Mouse (Mus musculus) embryonic stem cell, embryonic (primary cell): ENCODE data around the gene 9130023H24Rik.

ENCODE experiments used
- CTCF ChIA-PET, 4 experiments: fragments of 300-600 bp in 2 of 4; fragments of 350-600 bp in 2 of 4; sonication (Branson Sonifier 250); formaldehyde crosslinking; loops; one replicate each; lab custom pipeline; 2022; ENCODE audit warnings: inconsistent platforms in 2 of 4; lab: Charles Lee
- POLR2A ChIA-PET, 4 experiments: fragments of 300-600 bp in 2 of 4; fragments of 350-600 bp in 2 of 4; sonication (Branson Sonifier 250); formaldehyde crosslinking; loops; one replicate each; lab custom pipeline; 2022; ENCODE audit warnings: antibody characterized with exemption in 4 of 4, inconsistent platforms in 1 of 4; lab: Charles Lee

Gene 9130023H24Rik

DNA sequence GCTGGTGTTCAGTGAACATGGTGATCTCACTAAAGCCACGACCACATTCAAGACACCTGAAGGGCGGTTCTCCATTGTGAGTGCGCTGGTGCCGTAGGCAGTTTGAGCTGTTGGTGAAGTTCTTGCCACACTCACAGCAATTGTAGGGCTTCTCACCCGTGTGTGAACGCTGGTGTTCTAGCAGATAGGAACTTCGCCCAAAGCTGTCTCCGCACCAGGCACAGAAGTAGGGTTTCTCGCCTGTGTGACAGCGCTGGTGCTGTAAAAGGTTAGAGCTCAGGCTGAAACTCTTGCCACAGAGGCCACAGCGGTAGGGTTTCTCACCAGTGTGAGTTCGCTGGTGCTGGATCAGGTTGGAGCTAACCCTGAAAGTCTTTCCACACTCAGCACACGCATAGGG lies 1.4 kb downstream of the 9130023H24Rik start:
- POLR2A ChIA-PET = interaction anchor here in 3 of 4 experiments (0.6 to 2.9 kb wide), 14 partner anchors 16 to 494 kb away, joined by 3 to 17 read pairs (median 3); partner anchors contain the start of genes Bag3 (in 1 of the 3), Fus (in 1 of the 3), Pycard (in 1 of the 3) and Tial1 (in 1 of the 3)
- CTCF ChIA-PET = interaction anchor here (0.6 to 2.5 kb wide), 14 partner anchors 9 to 850 kb away, joined by 3 to 15 read pairs (median 4); no protein-coding TSS in a partner anchor

DNA sequence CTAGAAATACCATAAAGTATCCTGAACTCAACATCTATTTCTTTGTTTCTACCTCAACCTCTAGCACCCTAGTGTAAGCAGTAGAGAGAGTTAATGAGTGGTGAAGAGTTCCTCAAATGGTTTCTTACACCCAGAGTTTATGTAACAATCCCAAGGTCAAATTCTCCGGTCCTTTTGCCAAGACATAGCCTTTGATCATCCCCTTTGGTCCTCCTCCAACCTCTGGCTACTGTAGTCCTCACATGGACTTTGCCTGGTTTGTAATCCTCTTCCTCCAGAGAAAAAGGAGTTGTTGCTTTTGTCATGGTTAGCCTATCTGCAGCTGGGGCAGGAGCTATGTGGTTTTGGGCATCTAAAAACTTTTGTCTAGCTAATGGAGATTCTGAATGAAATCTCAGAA lies 2.4 kb downstream of the 9130023H24Rik start:
- ChIA-PET CTCF (no interaction called here), POLR2A (no interaction called here)

DNA sequence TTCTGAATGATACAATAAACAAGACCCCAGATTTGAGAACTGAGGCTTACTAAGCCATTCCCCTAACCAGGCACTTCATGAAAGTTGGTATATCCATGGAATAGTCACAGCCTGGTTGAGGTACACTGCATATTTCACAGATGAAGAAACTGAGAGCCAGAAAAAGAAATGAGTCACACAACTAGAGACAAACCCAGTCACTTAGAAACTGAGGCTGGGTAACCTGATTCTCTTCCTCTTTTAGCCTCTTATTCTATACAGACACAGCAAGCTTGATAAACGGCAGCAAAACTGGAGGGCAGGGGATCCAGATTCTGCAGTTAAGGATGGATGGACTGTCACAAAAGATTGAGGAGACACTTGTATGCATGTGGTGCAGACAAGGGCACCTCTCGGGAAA lies 3.0 kb downstream of the 9130023H24Rik start:
- ChIA-PET POLR2A (no interaction called here), CTCF (no interaction called here)

GRCm38 (mm10) chr7:128231741-128232140 lies 6.1 kb downstream of the 9130023H24Rik start:
- ChIA-PET POLR2A (interaction anchor here in 3 of 4 experiments (0.7 to 2.0 kb wide), 14 partner anchors 9 to 312 kb away, joined by 3 to 8 read pairs (median 3); partner anchors contain the start of genes Fus (in 2 of the 3), Tial1 (in 2 of the 3) and Pycard (in 1 of the 3)), CTCF (interaction anchor here in 3 of 4 experiments (0.6 to 1.4 kb wide), 6 partner anchors 36 to 177 kb away, joined by 3 to 11 read pairs (median 4); no protein-coding TSS in a partner anchor)

GRCm38 (mm10) chr7:128220936-128221335 lies 16.9 kb downstream of the 9130023H24Rik start:
- POLR2A ChIA-PET = interaction anchor here in 2 of 4 experiments (0.6 to 1.1 kb wide), 4 partner anchors 10 to 253 kb away, joined by 3 read pairs; partner anchors contain the start of gene Pycard (in 1 of the 2)

GRCm38 (mm10) chr7:128219952-128220351 lies 17.9 kb downstream of the 9130023H24Rik start:
- CTCF ChIA-PET = no interaction called here
- POLR2A ChIA-PET = interaction anchor here in 2 of 4 experiments (0.7 to 1.1 kb wide), 3 partner anchors 11 to 226 kb away, joined by 3 read pairs; partner anchors contain the start of genes Armc5 (in 1 of the 2) and Pycard (in 1 of the 2)

More at GRCm38 (mm10) chr7:128220936-128221335, 16.9 kb downstream of the 9130023H24Rik start:
- CTCF ChIA-PET = interaction anchor here in 2 of 4 experiments (0.6 to 0.7 kb wide), 2 partner anchors 544 kb away, joined by 3 read pairs; no protein-coding TSS in a partner anchor

GRCm38 (mm10) chr7:128209826-128210225 lies 28.0 kb downstream of the 9130023H24Rik start:
- ChIA-PET CTCF (no interaction called here), POLR2A (interaction anchor here in 3 of 4 experiments (0.8 to 1.5 kb wide), 3 partner anchors 14 to 409 kb away, joined by 3 to 4 read pairs (median 3); no protein-coding TSS in a partner anchor)

DNA sequence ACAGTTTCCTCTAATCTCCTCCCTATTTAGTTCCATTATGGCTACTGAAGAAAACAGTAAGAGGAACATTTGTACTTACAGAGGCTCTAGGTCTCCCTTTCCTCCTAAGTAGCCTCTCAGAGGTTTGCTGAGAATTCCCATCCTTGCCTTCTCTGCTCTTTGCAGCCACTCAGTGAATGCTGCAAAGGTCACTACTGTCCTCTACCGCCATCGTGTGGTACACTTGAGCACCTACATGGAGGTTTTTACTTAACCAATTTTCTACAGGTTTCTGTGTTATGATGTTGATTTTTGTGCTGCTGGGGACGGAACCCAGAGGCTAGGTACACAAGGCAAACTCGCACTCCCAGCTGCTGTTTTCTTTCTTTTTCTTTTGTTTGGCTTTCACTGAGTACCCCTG lies 29.6 kb downstream of the 9130023H24Rik start:
- ChIA-PET CTCF (interaction anchor here in 1 of 4 experiments (1.0 to 1.4 kb wide), 2 partner anchors 29 to 533 kb away, joined by 3 read pairs; partner anchors contain the start of gene Armc5), POLR2A (interaction anchor here in 1 of 4 experiments (1.2 to 1.9 kb wide), 2 partner anchors 220 to 291 kb away, joined by 3 to 5 read pairs; no protein-coding TSS in a partner anchor)

GRCm38 (mm10) chr7:128206152-128206551 lies 31.7 kb downstream of the 9130023H24Rik start, which contains the start of gene Cox6a2:
Cox6a2 (minus strand) TSS chr7:128206387.
- ChIA-PET POLR2A (interaction anchor here in 3 of 4 experiments (0.6 to 2.5 kb wide), 11 partner anchors 175 to 763 kb away, joined by 3 to 14 read pairs (median 5); partner anchors contain the start of genes Pycard (in 2 of the 3), Bckdk (in 1 of the 3) and Trim72 (in 1 of the 3)), CTCF (interaction anchor here in 1 of 4 experiments (0.7 to 1.1 kb wide), 2 partner anchors 139 to 287 kb away, joined by 3 to 4 read pairs; no protein-coding TSS in a partner anchor)

GRCm38 (mm10) chr7:128205695-128206094 lies 32.1 kb downstream of the 9130023H24Rik start:
- ChIA-PET POLR2A (interaction anchor here in 1 of 4 experiments (2.5 kb wide), 1 partner anchor 202 kb away, joined by 9 read pairs; the partner anchor contains the start of gene Trim72), CTCF (no interaction called here)

- ChIA-PET CTCF (interaction anchor here in 1 of 4 experiments (0.6 kb wide), 1 partner anchor 200 kb away, joined by 3 read pairs; the partner anchor contains the start of gene Trim72), POLR2A (interaction anchor here in 1 of 4 experiments (0.6 kb wide), 1 partner anchor 66 kb away, joined by 6 read pairs; no protein-coding TSS in a partner anchor)
Observed at GRCm38 (mm10) chr7:128204179-128204578, 33.7 kb downstream of the 9130023H24Rik start.

GRCm38 (mm10) chr7:128203071-128203470 lies 34.8 kb downstream of the 9130023H24Rik start:
- ChIA-PET CTCF (no interaction called here), POLR2A (interaction anchor here in 2 of 4 experiments (0.6 to 1.5 kb wide), 2 partner anchors 195 to 346 kb away, joined by 3 read pairs; no protein-coding TSS in a partner anchor)

- POLR2A ChIA-PET = no interaction called here
- CTCF ChIA-PET = interaction anchor here in 1 of 4 experiments (0.6 kb wide), 1 partner anchor 124 kb away, joined by 8 read pairs; no protein-coding TSS in a partner anchor
Observed at GRCm38 (mm10) chr7:128201607-128202006, 36.2 kb downstream of the 9130023H24Rik start.
